Mouse (Mus musculus): ENCODE results near the gene S100pbp. TPM values are rescaled to one million over a fixed set of nuclear protein-coding genes. Genes with fewer than 3 reads are reported as not detected.

The S100pbp gene
- 15.1 and 31.4 TPM in 2 replicates for polyA plus RNA-seq (2012; rRNA removed; ENCODE audit: low replicate concordance)

DNA sequence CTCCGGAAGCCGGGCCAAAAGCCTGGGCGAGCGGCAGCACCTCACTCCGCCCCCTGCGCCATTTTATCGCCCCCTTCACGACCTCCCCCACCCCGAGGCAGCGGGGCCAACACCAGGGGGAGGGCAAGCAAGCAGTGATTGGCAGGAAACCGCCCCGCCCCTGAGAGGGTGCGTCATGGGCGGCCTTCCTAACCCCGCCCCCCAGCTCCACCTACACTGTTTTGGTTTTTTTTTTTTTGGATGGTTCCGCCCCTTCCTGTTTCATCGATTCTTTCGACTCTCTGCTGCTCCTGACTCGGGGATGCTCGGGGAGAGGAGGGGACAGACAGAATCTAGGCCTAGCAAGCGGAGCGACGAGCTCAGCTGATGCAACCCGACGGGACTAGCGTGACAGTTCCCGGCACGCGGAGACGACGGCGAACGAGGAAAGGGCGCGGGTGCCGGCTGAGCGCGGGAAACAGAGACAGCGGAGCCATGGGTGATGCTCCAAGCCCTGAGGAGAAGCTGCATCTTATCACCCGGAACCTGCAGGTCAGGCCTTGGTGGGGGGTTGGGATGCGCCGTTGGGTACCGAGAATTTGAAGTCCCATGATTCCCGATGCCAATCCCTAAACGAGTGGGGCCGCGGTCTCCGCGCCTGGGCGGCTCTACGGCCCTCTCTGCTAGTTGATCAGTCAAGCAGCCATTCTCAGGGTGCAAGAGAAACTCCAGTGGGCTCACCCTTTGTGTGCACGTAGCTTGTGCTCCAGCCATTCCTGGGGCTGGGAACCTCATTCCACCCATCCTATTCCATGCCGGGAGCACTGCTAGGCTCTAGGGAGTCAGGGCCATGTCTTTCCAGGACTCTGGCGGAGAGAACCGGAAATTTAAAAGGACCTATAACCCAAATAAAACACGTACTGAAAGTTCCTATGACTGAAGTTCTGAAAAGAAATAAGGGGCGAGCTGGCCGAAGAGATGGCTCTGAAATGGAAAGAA is at the start of gene S100pbp, which contains the start of gene Yars:
TSS of gene S100pbp (minus strand) at position 186 of the 978 bp plus-strand sequence.
TSS of gene Yars (plus strand) at position 219 of the 978 bp plus-strand sequence.

DNA sequence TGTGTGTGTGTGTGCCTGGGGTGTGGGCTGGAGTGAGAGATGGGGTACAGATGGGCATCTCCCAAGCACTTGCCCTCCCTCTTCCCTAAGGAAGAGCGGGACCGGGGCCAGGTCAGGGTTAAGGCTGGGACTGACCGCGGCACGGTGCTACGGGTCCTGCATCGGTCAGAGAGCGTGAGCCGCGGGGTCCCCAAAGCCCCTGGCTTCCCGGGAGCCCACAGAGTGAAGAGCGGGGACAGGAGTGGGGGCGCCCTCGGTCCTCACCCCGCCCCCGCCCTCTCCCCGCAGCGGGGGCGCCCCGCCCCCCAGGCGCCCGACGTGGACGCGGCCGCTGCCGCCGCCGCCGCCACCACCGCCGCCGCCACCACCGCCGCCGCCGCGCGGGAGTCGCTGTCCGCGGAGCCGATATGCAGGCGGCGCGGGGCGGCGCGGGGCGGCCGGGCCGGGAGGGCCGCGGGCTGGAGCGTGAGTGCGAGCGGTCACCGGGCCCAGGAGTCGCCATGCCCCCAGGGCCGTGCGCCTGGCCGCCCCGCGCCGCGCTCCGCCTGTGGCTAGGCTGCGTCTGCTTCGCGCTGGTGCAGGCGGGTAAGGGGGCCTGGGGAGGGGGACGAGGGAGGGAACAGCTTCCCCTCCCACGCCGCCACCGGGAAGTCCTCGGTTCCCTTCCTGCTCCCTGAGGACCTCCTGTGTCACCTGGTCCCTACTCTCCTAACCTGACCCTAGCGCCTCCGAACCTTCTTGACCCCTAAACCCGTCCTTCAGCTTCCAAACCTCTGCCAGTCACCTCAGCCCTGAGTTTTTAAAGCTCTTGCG is 52.7 kb downstream of the S100pbp start, which contains the start of gene Fndc5:
TSS of gene Fndc5 (plus strand) at position 421 of the 813 bp plus-strand sequence.

DNA sequence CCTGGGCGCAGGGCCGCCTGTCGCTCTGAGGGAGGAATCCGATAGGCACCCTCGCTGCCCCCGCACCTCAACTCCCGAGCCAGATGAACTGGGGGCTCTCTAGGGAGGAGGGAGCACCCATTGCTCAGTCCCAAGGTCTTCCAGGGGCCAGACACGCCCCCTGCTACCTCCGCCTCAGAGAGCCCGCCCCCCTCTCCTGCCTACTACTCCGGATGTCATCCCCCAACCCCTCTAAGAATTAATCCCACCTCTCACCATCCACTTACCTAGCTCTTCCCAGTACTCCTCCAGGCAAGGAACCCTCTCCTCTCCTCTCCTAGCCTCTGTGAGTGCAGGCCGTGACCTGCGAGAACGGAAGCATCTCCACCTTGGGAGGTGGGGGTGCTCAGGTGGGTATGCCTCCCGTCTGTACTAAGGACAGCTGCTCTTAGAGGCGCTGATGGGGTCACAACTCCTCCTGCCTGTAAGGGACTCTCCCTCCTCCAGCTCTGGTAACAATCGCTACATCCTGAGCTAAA is 67.9 kb downstream of the S100pbp start, which contains the start of gene Hpca:
TSS of gene Hpca (minus strand) at position 468 of the 518 bp plus-strand sequence.

DNA sequence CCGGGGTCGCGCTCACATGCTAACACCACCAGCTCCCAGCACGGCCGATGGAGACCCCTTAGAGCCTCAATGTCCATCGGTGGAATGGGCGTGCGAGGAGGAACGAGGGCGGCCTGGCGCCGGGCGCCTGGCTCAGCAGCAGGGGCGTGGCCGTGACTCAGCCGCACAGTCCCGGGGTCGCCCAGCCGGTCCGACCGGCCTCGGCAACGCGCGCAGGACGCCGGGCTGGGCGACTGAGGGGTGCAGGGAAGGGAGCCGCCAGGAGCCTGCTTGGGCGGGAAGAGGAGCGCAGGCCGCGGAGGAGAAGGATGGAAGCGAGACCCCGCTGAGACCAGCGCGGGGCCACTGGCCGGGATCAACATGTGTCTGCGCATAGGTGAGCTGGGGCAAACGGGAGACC is 84.2 kb downstream of the S100pbp start, which contains the start of gene Tmem54:
TSS of gene Tmem54 (plus strand) at position 193 of the 400 bp plus-strand sequence.

Other genes with a start within 250 kb of the S100pbp start
- gene Azin2, start 227.3 kb downstream of the S100pbp start, polyA plus RNA-seq (2012; rRNA removed; ENCODE audit: low replicate concordance) = 25.3 and 35.4 TPM in 2 replicates
- 114 and 267 TPM in 2 replicates for gene Ak2, start 197.8 kb downstream of the S100pbp start, polyA plus RNA-seq (2012; rRNA removed; ENCODE audit: low replicate concordance)
- gene Rnf19b, start 131.5 kb downstream of the S100pbp start, polyA plus RNA-seq (2012; rRNA removed; ENCODE audit: low replicate concordance) = 40.5 and 44.4 TPM in 2 replicates
- 20.8 TPM in 1 of 2 replicates, not detected in the other for gene Tmem54, start 84.2 kb downstream of the S100pbp start, polyA plus RNA-seq (2012; rRNA removed; ENCODE audit: low replicate concordance)
- 2.0 and 2.2 TPM in 2 replicates for gene Hpca, start 67.7 kb downstream of the S100pbp start, polyA plus RNA-seq (2012; rRNA removed; ENCODE audit: low replicate concordance)
- gene Fndc5, start 52.7 kb downstream of the S100pbp start, polyA plus RNA-seq (2012; rRNA removed; ENCODE audit: low replicate concordance) = 2.2 and 16.0 TPM in 2 replicates
- 21.1 and 32.9 TPM in 2 replicates for gene Yars, start within 50 bp of the S100pbp start, polyA plus RNA-seq (2012; rRNA removed; ENCODE audit: low replicate concordance)
- 7.6 and 26.2 TPM in 2 replicates for gene C77080, start 71.7 kb upstream of the S100pbp start, polyA plus RNA-seq (2012; rRNA removed; ENCODE audit: low replicate concordance)
- gene Sync, start 97.9 kb upstream of the S100pbp start, polyA plus RNA-seq (2012; rRNA removed; ENCODE audit: low replicate concordance) = 2.8 and 8.7 TPM in 2 replicates
- 33.2 and 50.9 TPM in 2 replicates for gene Rbbp4, start 145.6 kb upstream of the S100pbp start, polyA plus RNA-seq (2012; rRNA removed; ENCODE audit: low replicate concordance)
- 20.9 and 27.8 TPM in 2 replicates for gene Zbtb8os, start 146.0 kb upstream of the S100pbp start, polyA plus RNA-seq (2012; rRNA removed; ENCODE audit: low replicate concordance)
- gene Zbtb8a, start 188.4 kb upstream of the S100pbp start, polyA plus RNA-seq (2012; rRNA removed; ENCODE audit: low replicate concordance) = 8.4 and 16.5 TPM in 2 replicates

Measured in subcutaneous adipose tissue, adult 2 months (tissue).